Mouse (Mus musculus) heart, embryonic 11.5 days (tissue): ENCODE results near the gene Homez. TPM values are rescaled to one million over a fixed set of nuclear protein-coding genes. Genes with fewer than 3 reads are reported as not detected.

Experiments
- ATAC-seq: fragments of 200-750 bp; cut with Nextera tagmentation; replicated peaks from 2 replicates; pipeline ENCODE4 v1.8.0; 2017; ENCODE audit warnings: moderate library complexity; ENCODE audit not compliant: insufficient number of reproducible peaks, low FRiP score, low TSS enrichment
- H3K27ac ChIP-seq: fragments of 300-500 bp; sonication (generic); 2 replicates; pipeline ENCODE4 v1.5.1; 2014; ENCODE audit warnings: mild to moderate bottlenecking, low read depth, low read length
- H3K27me3 ChIP-seq: fragments of 300-500 bp; sonication (generic); 2 replicates; pipeline ENCODE4 v1.6.1; 2014; ENCODE audit warnings: mild to moderate bottlenecking, low read length, mixed read lengths; ENCODE audit not compliant: control insufficient read depth, insufficient read depth
- H3K36me3 ChIP-seq: fragments of 300-500 bp; sonication (generic); 2 replicates; pipeline ENCODE4 v1.6.1; 2014; ENCODE audit warnings: mild to moderate bottlenecking, low read length, moderate library complexity, mixed read lengths; ENCODE audit not compliant: control insufficient read depth, insufficient read depth
- H3K4me1 ChIP-seq: fragments of 300-500 bp; sonication (generic); 2 replicates; pipeline ENCODE4 v1.6.1; 2014; ENCODE audit warnings: low read length; ENCODE audit not compliant: control insufficient read depth, insufficient read depth
- H3K4me2 ChIP-seq: fragments of 300-500 bp; sonication (generic); 2 replicates; pipeline ENCODE4 v1.6.1; 2014; ENCODE audit warnings: mild to moderate bottlenecking, moderate library complexity
- H3K4me3 ChIP-seq: fragments of 300-500 bp; sonication (generic); 2 replicates; pipeline ENCODE4 v1.5.1; 2014; ENCODE audit warnings: low read depth, low read length
- H3K9ac ChIP-seq: fragments of 300-500 bp; sonication (generic); 2 replicates; pipeline ENCODE4 v1.6.1; 2014; ENCODE audit warnings: mild to moderate bottlenecking, low read depth, low read length, moderate library complexity
- H3K9me3 ChIP-seq: fragments of 300-500 bp; sonication (generic); replicated peaks from 2 replicates; pipeline ENCODE4 v1.6.1; 2016; ENCODE audit warnings: low read length; ENCODE audit not compliant: control insufficient read depth
- WGBS: fragments of 180-500 bp; shearing (Covaris S2); extraction: QIAGEN DNeasy Blood & Tissue Kit; methylation state at CpG from one replicate; pipeline ENCODE4 v1.1.7; 2014; ENCODE audit not compliant: insufficient replicate concordance; 5-methylcytosine and 5-hydroxymethylcytosine counted together
- polyA plus RNA-seq: library from polyadenylated mRNA; unstranded; fragments of >200 nt; fragmentation: Nextera tagmentation; extraction: Ambion mirVana; gene quantifications from 2 replicates; pipeline ENCODE4 v1.2.1, GENCODE M21; 2014

Gene Homez
- polyA plus RNA-seq, 1 experiment from 2014 or later = 6.7 TPM

GRCm38 (mm10) chr14:54897445-54897844, 26.7 kb upstream of the Homez start:
- ATAC-seq = no peak
- Histone ChIP-seq H3K27me3 (no peaks in the 10 kb centered on the region), H3K27ac (no peak overlapping the region; the same call in 1 of the 2 replicates), H3K4me1 (peaks cover 26% of the 10 kb centered on the region), H3K4me3 (no peak overlapping the region), H3K36me3 (peaks cover 18% of the 10 kb centered on the region), H3K9me3 (no peaks in the 10 kb centered on the region), H3K4me2 (no peak overlapping the region), H3K9ac (no peak overlapping the region)
- 56% methylated on average over 2 of the region's 2 CpGs for WGBS

GRCm38 (mm10) chr14:54894296-54895151, 23.8 kb upstream of the Homez start:
- peaks cover 26% of the 10 kb centered on the region for H3K4me1 ChIP-seq
- ATAC-seq = peak; percentile 78
- WGBS = under 1% methylated on average over 53 of the region's 54 CpGs

DNA sequence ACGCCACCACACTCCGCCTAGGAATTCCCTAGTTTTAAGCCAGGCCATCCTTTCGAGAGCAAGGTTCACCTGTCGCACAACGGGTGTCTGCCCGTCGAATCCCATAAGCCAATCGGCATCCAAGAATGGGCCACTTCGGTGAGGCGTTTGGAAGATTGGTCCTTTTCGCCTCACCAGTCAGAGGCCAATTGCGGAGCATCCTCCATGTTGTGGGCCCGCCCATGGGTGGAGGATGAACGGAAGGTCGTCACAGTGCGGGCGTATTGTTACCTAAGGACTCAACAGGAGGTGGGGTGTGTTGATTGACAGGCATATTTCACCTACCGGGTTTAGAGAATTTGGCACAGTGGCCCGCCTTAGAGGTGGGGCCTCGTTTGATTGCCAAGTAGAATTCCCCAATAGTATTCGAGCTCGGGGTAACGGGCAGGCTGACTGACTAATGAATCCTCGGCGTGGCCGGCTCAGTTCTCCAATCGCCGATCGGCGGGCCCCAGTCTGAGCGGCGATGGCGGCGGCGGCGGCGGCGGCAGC, 23.0 kb upstream of the Homez start:
- ATAC-seq = peak; percentile 98
- Histone ChIP-seq H3K27me3 (no peaks in the 10 kb centered on the region), H3K4me1 (peaks cover 26% of the 10 kb centered on the region), H3K4me2 (peak overlapping the region; percentile 79), H3K9me3 (no peaks in the 10 kb centered on the region), H3K27ac (peak overlapping the region; percentile 97), H3K4me3 (peak overlapping the region; percentile 96), H3K36me3 (peaks cover 18% of the 10 kb centered on the region), H3K9ac (peak overlapping the region; percentile 100)
- WGBS = under 1% methylated on average over 38 of the region's 38 CpGs

More at GRCm38 (mm10) chr14:54894296-54895151, 23.8 kb upstream of the Homez start:
- H3K9me3 ChIP-seq = no peaks in the 10 kb centered on the region
- H3K36me3 ChIP-seq = peaks cover 18% of the 10 kb centered on the region
- H3K4me2 ChIP-seq = peak overlapping the region; percentile 79
- H3K4me3 ChIP-seq = peak overlapping the region; percentile 96
- H3K27me3 ChIP-seq = no peaks in the 10 kb centered on the region
- H3K9ac ChIP-seq = peak overlapping the region; percentile 100
- H3K27ac ChIP-seq = peak overlapping the region; percentile 97

- WGBS = 97% methylated on average over 3 of the region's 3 CpGs
- H3K9ac ChIP-seq = peak within 1 kb of the TSS; percentile 62
- peak within 1 kb of the TSS; percentile 83 for H3K27ac ChIP-seq
- H3K36me3 ChIP-seq = peaks cover 11% of the 10 kb centered on the region
- no peaks in the 10 kb centered on the region for H3K9me3 ChIP-seq
- ATAC-seq = no peak
- H3K4me1 ChIP-seq = peaks cover 21% of the 10 kb centered on the region
- peak within 1 kb of the TSS; percentile 96 for H3K4me3 ChIP-seq
- H3K27me3 ChIP-seq = no peaks in the 10 kb centered on the region
- H3K4me2 ChIP-seq = peak within 1 kb of the TSS; percentile 77
Measured at GRCm38 (mm10) chr14:54892200-54892599, 21.4 kb upstream of the Homez start, which contains the start of gene Pabpn1. Pabpn1 (plus strand) TSS chr14:54892500.

GRCm38 (mm10) chr14:54885309-54885708, 14.5 kb upstream of the Homez start:
- no peak for ATAC-seq
- peaks cover 4% of the 10 kb centered on the region; the same call in 1 of the 2 replicates for H3K36me3 ChIP-seq
- H3K4me2 ChIP-seq = no peak overlapping the region
- H3K27me3 ChIP-seq = no peaks in the 10 kb centered on the region
- H3K9ac ChIP-seq = no peak overlapping the region
- no peaks in the 10 kb centered on the region for H3K9me3 ChIP-seq
- H3K4me1 ChIP-seq = peaks cover 13% of the 10 kb centered on the region
- H3K27ac ChIP-seq = no peak overlapping the region
- WGBS = 87% methylated on average over 11 of the region's 11 CpGs
- no peak overlapping the region for H3K4me3 ChIP-seq

DNA sequence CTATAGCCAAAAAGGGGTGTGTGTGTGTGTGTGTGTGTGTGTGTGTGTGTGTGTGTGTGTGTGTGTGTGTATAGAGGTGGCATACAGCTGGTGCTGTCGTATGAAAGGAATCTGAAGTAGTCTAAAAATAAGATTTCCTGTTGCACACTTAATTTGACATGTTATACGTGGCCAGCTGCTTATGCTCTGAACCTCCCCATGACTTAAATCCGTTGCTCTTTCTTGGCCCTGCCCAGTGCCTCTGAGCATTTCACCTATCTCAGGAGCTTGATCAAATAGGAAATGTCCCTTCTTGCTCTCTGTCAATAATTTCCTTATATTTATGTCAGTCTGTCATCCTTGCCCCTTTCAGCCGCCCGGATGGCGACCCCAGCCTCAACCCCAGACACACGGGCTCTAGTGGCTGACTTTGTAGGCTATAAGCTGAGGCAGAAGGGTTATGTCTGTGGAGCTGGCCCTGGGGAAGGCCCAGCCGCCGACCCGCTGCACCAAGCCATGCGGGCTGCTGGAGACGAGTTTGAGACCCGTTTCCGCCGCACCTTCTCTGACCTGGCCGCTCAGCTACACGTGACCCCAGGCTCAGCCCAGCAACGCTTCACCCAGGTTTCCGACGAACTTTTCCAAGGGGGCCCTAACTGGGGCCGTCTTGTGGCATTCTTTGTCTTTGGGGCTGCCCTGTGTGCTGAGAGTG, 13.4 kb upstream of the Homez start:
- 28% methylated on average over 21 of the region's 21 CpGs for WGBS
- peak overlapping the region; percentile 56 for H3K4me3 ChIP-seq
- peaks cover 13% of the 10 kb centered on the region for H3K4me1 ChIP-seq
- no peaks in the 10 kb centered on the region for H3K9me3 ChIP-seq
- H3K27me3 ChIP-seq = no peaks in the 10 kb centered on the region
- H3K4me2 ChIP-seq = peak overlapping the region; percentile 73
- peak overlapping the region; percentile 78 for H3K9ac ChIP-seq
- no peak; the same call in 1 of the 2 replicates for ATAC-seq
- H3K36me3 ChIP-seq = peaks cover 4% of the 10 kb centered on the region; the same call in 1 of the 2 replicates
- peak overlapping the region; percentile 90; the same call in 1 of the 2 replicates for H3K27ac ChIP-seq

- peaks cover 4% of the 10 kb centered on the region; the same call in 1 of the 2 replicates for H3K36me3 ChIP-seq
- peak within 1 kb of the TSS; percentile 73 for H3K4me2 ChIP-seq
- H3K27ac ChIP-seq = peak within 1 kb of the TSS; percentile 90
- H3K9me3 ChIP-seq = no peaks in the 10 kb centered on the region
- peak; percentile 83 for ATAC-seq
- peaks cover 13% of the 10 kb centered on the region for H3K4me1 ChIP-seq
- peak within 1 kb of the TSS; percentile 78 for H3K9ac ChIP-seq
- peak within 1 kb of the TSS; percentile 56 for H3K4me3 ChIP-seq
- WGBS = under 1% methylated on average over 27 of the region's 27 CpGs
- H3K27me3 ChIP-seq = no peaks in the 10 kb centered on the region
Measured at GRCm38 (mm10) chr14:54883154-54884021, 12.6 kb upstream of the Homez start, which contains the start of the genes Bcl2l2 and Gm20521. Bcl2l2 (plus strand) TSS chr14:54883377. Gm20521 (plus strand) TSS chr14:54883441.
